9 mouse cellular contexts compared by ENCODE assay signal in the genomic region with DNA sequence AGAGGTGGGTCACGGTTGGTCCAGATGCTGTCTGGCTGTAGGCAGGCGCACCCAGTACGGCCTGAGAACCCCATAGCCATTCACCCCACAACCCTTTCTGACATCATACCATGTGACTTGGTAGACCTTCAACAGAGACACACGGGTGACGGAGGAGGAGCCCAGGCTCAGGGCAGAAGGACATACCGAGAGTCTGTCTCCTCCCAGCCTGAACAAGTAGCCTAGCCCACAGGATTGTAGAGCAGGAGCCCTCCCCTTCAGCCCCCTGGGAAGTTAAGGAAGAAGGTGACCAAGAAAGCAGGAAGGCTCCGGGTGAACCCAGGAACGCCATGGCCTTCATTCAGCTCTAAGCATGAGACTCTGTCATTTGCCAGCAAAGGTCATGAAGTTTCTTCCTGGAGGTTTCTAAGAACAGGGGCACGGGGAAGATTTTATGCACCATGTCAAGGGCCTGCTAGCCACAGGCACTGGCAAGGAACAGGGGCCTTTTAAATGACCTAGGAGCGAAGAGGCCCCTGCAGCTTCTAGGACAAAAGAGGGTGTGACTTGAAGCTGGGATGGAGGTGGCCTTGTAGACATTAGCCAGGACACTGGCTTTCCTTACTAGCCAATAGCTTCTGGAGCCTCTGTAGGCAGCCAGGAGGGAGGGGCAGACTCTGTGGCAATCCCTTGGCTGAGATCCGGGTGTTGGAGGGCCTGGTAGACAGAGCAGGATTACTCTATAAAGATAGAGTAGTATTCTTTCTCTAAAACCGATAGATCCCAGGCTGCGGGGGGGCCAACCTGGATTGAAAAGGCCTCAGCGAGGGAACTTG. TPM values are rescaled to one million over a fixed set of nuclear protein-coding genes. Genes with fewer than 3 reads are reported as not detected.
DNase-seq lines count a peak whose midpoint lies in the region; ATAC-seq lines count a peak whose summit lies in the region.
"Had no signal": no experiment of that assay in that cellular context is flagged by ENCODE, and none has a peak within 500 bp of the region (broad histone marks: within the 10 kb centered on the region; RNA-seq: fewer than 3 reads in every experiment).

No protein-coding gene starts in this region.

- peak overlapping the region; percentile 46; the same call in 1 of the 2 replicates for H3K4me2 ChIP-seq in embryonic facial prominence, embryonic 12.5 days (replicated peaks)
- H3K4me2 ChIP-seq in hindbrain, embryonic 11.5 days (replicated peaks; ENCODE audit: low read depth, low read length) = no peak overlapping the region
- H3K4me2 ChIP-seq in lung, embryonic 15.5 days = no peak overlapping the region
- no peak overlapping the region for H3K4me2 ChIP-seq in stomach, embryonic 16.5 days (ENCODE audit: low read depth, low read length)

- no peaks in the 10 kb centered on the region for H3K36me3 ChIP-seq in embryonic facial prominence, embryonic 12.5 days
- no peaks in the 10 kb centered on the region for H3K36me3 ChIP-seq in hindbrain, embryonic 11.5 days (ENCODE audit: control insufficient read depth, insufficient read depth, low read length)
- H3K36me3 ChIP-seq in lung, embryonic 15.5 days = no peaks in the 10 kb centered on the region
- H3K36me3 ChIP-seq in stomach, embryonic 16.5 days (ENCODE audit: control insufficient read depth, insufficient read depth, low read length) = no peaks in the 10 kb centered on the region
- H3K36me3 ChIP-seq: G1E had no signal

- intact Hi-C loops in heart, postnatal 25 days (cut with DNase I) = loop anchor here (2.0 kb wide), 1 partner anchor 24 kb away; no protein-coding TSS in a partner anchor

- no peaks in the 10 kb centered on the region for H3K9me3 ChIP-seq in embryonic facial prominence, embryonic 12.5 days
- H3K9me3 ChIP-seq in hindbrain, embryonic 11.5 days (ENCODE audit: control insufficient read depth, low read length) = no peaks in the 10 kb centered on the region
- H3K9me3 ChIP-seq in lung, embryonic 15.5 days = no peaks in the 10 kb centered on the region
- no peaks in the 10 kb centered on the region for H3K9me3 ChIP-seq in stomach, embryonic 16.5 days (replicated peaks; ENCODE audit: control insufficient read depth, low read length)
- H3K9me3 ChIP-seq: G1E had no signal

- 0 out of 2 replicates have a peak overlapping the region, but pooled peaks have one; percentile 46 for H3K27ac ChIP-seq in embryonic facial prominence, embryonic 12.5 days
- H3K27ac ChIP-seq in hindbrain, embryonic 11.5 days (ENCODE audit: low read depth, low read length) = peak overlapping the region; percentile 98
- peak overlapping the region; percentile 68; the same call in 1 of the 2 replicates for H3K27ac ChIP-seq in lung, embryonic 15.5 days
- peak overlapping the region; percentile 96 for H3K27ac ChIP-seq in stomach, embryonic 16.5 days (ENCODE audit: low read length)

- no peak overlapping the region for H3K4me3 ChIP-seq in embryonic facial prominence, embryonic 12.5 days
- no peak overlapping the region for H3K4me3 ChIP-seq in hindbrain, embryonic 11.5 days (ENCODE audit: low read depth, low read length)
- H3K4me3 ChIP-seq in lung, embryonic 15.5 days = no peak overlapping the region
- no peak overlapping the region for H3K4me3 ChIP-seq in stomach, embryonic 16.5 days (replicated peaks; ENCODE audit: low read length)

- no peaks in the 10 kb centered on the region for H3K27me3 ChIP-seq in embryonic facial prominence, embryonic 12.5 days
- H3K27me3 ChIP-seq in hindbrain, embryonic 11.5 days (ENCODE audit: control insufficient read depth, insufficient read depth, low read length) = no peaks in the 10 kb centered on the region
- H3K27me3 ChIP-seq in lung, embryonic 15.5 days = no peaks in the 10 kb centered on the region
- H3K27me3 ChIP-seq in stomach, embryonic 16.5 days (ENCODE audit: control insufficient read depth, insufficient read depth, low read length) = no peaks in the 10 kb centered on the region

- no peak for ATAC-seq in embryonic facial prominence, embryonic 12.5 days (ENCODE audit: insufficient number of reproducible peaks, insufficient read depth, low FRiP score, low TSS enrichment)
- no peak for ATAC-seq in hindbrain, embryonic 11.5 days (ENCODE audit: low FRiP score)
- no peak for ATAC-seq in lung, embryonic 15.5 days (ENCODE audit: borderline replicate concordance, extremely low read depth, low FRiP score, low TSS enrichment)
- ATAC-seq in stomach, embryonic 16.5 days (ENCODE audit: insufficient read depth, low FRiP score) = no peak

- peaks cover 29% of the 10 kb centered on the region for H3K4me1 ChIP-seq in embryonic facial prominence, embryonic 12.5 days
- peaks cover 35% of the 10 kb centered on the region for H3K4me1 ChIP-seq in hindbrain, embryonic 11.5 days (replicated peaks; ENCODE audit: control insufficient read depth, insufficient read depth, low read length)
- H3K4me1 ChIP-seq in lung, embryonic 15.5 days = peaks cover 33% of the 10 kb centered on the region
- peaks cover 39% of the 10 kb centered on the region for H3K4me1 ChIP-seq in stomach, embryonic 16.5 days (ENCODE audit: control insufficient read depth, insufficient read depth, low read length)

- H3K9ac ChIP-seq in embryonic facial prominence, embryonic 12.5 days = no peak overlapping the region
- H3K9ac ChIP-seq in hindbrain, embryonic 11.5 days (ENCODE audit: low read depth, low read length) = peak overlapping the region; percentile 16; the same call in 1 of the 2 replicates
- H3K9ac ChIP-seq in lung, embryonic 15.5 days = no peak overlapping the region
- peak overlapping the region; percentile 58; the same call in 1 of the 2 replicates for H3K9ac ChIP-seq in stomach, embryonic 16.5 days (ENCODE audit: low read length)

- peak; percentile 97 for DNase-seq in heart, adult 11 months
- DNase-seq in heart, postnatal 25 days (ENCODE audit: low spot score) = no peak
- DNase-seq in Muller cell, postnatal 12 days (ENCODE audit: inconsistent ontology term) = peak; percentile 68
- DNase-seq in hindbrain, embryonic 11.5 days (ENCODE audit: low spot score) = peak; percentile 39
- DNase-seq in frontal cortex, postnatal 10 days (ENCODE audit: low spot score in 2 of 2) = no peak

- 51% methylated on average over 14 of the region's 14 CpGs for WGBS in embryonic facial prominence, embryonic 12.5 days
- 37% methylated on average over 14 of the region's 14 CpGs for WGBS in hindbrain, embryonic 11.5 days
- WGBS in lung, embryonic 15.5 days = 66% methylated on average over 14 of the region's 14 CpGs
- WGBS in stomach, embryonic 16.5 days = 63% methylated on average over 14 of the region's 14 CpGs

RNA-seq across cellular contexts. Expression of gene Tob1, which starts 52.0 kb away (rescaled TPM):
- 10 to 100 TPM; 57.2 to 60.6 TPM for total RNA-seq in heart, postnatal 25 days (2021)
- polyA plus RNA-seq in embryonic facial prominence, embryonic 12.5 days (2016; fragmentation: Nextera tagmentation; extraction: Ambion mirVana) = 32.9 TPM in 2 replicates
- polyA plus RNA-seq in hindbrain, embryonic 11.5 days (2014; fragmentation: Nextera tagmentation; extraction: Ambion mirVana) = 36.7 and 38.9 TPM in 2 replicates
- 26.1 and 26.5 TPM in 2 replicates for polyA plus RNA-seq in lung, embryonic 15.5 days (2015; fragmentation: Nextera tagmentation; extraction: Ambion mirVana)
- 35.9 and 42.3 TPM in 2 replicates for polyA plus RNA-seq in stomach, embryonic 16.5 days (2015; fragmentation: Nextera tagmentation; extraction: Ambion mirVana)

Comparison
In these comparisons a context has a peak if more than half of its experiments do, and no peak if none do; other contexts are left out.
1. DNase-seq: peak in heart, adult 11 months (single experiment), Muller cell, postnatal 12 days (single experiment) and hindbrain, embryonic 11.5 days (single experiment); none in heart, postnatal 25 days (single experiment) and frontal cortex, postnatal 10 days (0 of 2).
2. H3K27ac ChIP-seq: peak in every context shown above with its lines; median percentile 98 in hindbrain, embryonic 11.5 days; 96 in stomach, embryonic 16.5 days; 68 in lung, embryonic 15.5 days; 46 in embryonic facial prominence, embryonic 12.5 days.
3. H3K9ac ChIP-seq: peak in hindbrain, embryonic 11.5 days (single experiment) and stomach, embryonic 16.5 days (single experiment); none in embryonic facial prominence, embryonic 12.5 days (single experiment) and lung, embryonic 15.5 days (single experiment).